Comparison of ENCODE assay signal across 13 mouse cellular contexts in the genomic region with DNA sequence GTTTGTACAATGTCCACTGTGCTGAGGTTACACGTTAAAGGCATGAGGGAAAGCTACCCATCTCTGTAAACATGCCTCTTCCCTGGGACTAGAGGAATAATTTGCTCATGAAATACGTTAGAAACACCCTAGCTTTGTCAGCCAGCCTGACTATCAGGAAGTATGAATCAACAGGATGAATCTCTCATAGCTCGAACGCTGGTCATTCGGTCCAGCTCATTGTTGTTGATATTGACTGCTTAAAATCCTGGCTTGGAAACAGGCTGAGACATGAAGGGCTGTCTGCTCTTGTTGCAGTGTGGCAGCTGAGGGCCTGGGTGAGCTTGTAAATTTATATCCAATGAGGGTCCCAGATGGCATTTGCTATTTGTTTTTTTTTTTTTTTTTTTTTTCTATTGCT. TPM values are rescaled to one million over a fixed set of nuclear protein-coding genes. Genes with fewer than 3 reads are reported as not detected.
"Had no signal": no experiment of that assay in that cellular context is flagged by ENCODE, and none has a peak within 500 bp of the region (broad histone marks: within the 10 kb centered on the region; RNA-seq: fewer than 3 reads in every experiment).

No protein-coding gene starts in this region.

- DNase-seq: kidney, adult 9 months; kidney, postnatal 36 days; layer of hippocampus, adult 9-11 months; layer of hippocampus, postnatal 36 days; liver; liver, embryonic 13.5 days; liver, postnatal 0 days; right cerebral cortex, postnatal 25 days; thymus, postnatal 36 days had no signal

- H3K27ac ChIP-seq: kidney, postnatal 0 days; limb, embryonic 12.5 days; liver, embryonic 13.5 days; midbrain, embryonic 13.5 days had no signal

- H3K4me3 ChIP-seq: limb, embryonic 12.5 days; liver, embryonic 13.5 days; midbrain, embryonic 13.5 days had no signal

RNA-seq across cellular contexts. Expression of gene Bmp6, which starts 4.9 kb away (rescaled TPM):
- total RNA-seq: megakaryocyte progenitor cell, adult 5-6 weeks had no signal
